Mouse (Mus musculus) liver, postnatal 0 days (tissue): ENCODE measurements at regions not wholly inside any gene's neighbourhood (a gene's known extent, or its start where the extent isn't known, plus 50 kb on each side); places are given as distances from the start of the nearest gene placed in this dataset.

Source experiments
- ATAC-seq: fragments of 200-750 bp; cut with Nextera tagmentation; 2 replicates; pipeline ENCODE4 v1.8.0; 2017; ENCODE audit warnings: mild to moderate bottlenecking, moderate library complexity
- DNase-seq: peaks from one replicate; pipeline ENCODE4 v3.0.0-alpha.2; 2016
- H3K27ac ChIP-seq: fragments of 300-500 bp; sonication (generic); 2 replicates; pipeline ENCODE4 v1.5.1; 2014; ENCODE audit warnings: antibody characterized with exemption, moderate library complexity, mild to moderate bottlenecking, low read depth
- H3K27me3 ChIP-seq: fragments of 300-500 bp; sonication (generic); 2 replicates; pipeline ENCODE4 v1.6.1; 2014; ENCODE audit warnings: low read length, control low read depth, mixed read lengths; ENCODE audit not compliant: insufficient read depth
- H3K36me3 ChIP-seq: fragments of 300-500 bp; sonication (generic); replicated peaks from 2 replicates; pipeline ENCODE4 v1.6.1; 2014; ENCODE audit warnings: mild to moderate bottlenecking, control low read depth, low read length, moderate library complexity, mixed read lengths; ENCODE audit not compliant: insufficient read depth
- H3K4me1 ChIP-seq: fragments of 300-500 bp; sonication (generic); 2 replicates; pipeline ENCODE4 v1.6.1; 2014; ENCODE audit warnings: antibody characterized with exemption, mild to moderate bottlenecking, control low read depth; ENCODE audit not compliant: insufficient read depth
- H3K4me2 ChIP-seq: fragments of 300-500 bp; sonication (generic); 2 replicates; pipeline ENCODE4 v1.6.1; 2014; ENCODE audit warnings: low read depth, mild to moderate bottlenecking, low read length, moderate library complexity, mixed read lengths
- H3K4me3 ChIP-seq: fragments of 300-500 bp; sonication (generic); 2 replicates; pipeline ENCODE4 v1.5.1; 2014; ENCODE audit warnings: low read depth, low read length
- H3K9ac ChIP-seq: fragments of 300-500 bp; sonication (generic); replicated peaks from 2 replicates; pipeline ENCODE4 v1.6.1; 2014; ENCODE audit warnings: mild to moderate bottlenecking, moderate library complexity
- H3K9me3 ChIP-seq: fragments of 300-500 bp; sonication (generic); 2 replicates; pipeline ENCODE4 v1.6.1; 2016; ENCODE audit warnings: mild to moderate bottlenecking, control low read depth, low read length, mixed read lengths
- CTCF ChIP-seq: sonication (generic); IDR thresholded peaks from 2 replicates; pipeline ENCODE4 v1.5.1; 2016; ENCODE audit warnings: antibody characterized with exemption, low read depth
- EP300 ChIP-seq: IDR thresholded peaks from 2 replicates; pipeline ENCODE4 v1.6.1; 2016; ENCODE audit warnings: antibody characterized with exemption, low read depth, mild to moderate bottlenecking
- WGBS: fragments of 180-500 bp; shearing (Covaris S2); extraction: QIAGEN DNeasy Blood & Tissue Kit; methylation state at CpG from one replicate; pipeline ENCODE4 v1.1.7; 2014; ENCODE audit not compliant: insufficient replicate concordance; 5-methylcytosine and 5-hydroxymethylcytosine counted together

GRCm38 (mm10) chr12:105911556-105911955, 98.5 kb upstream of the Vrk1 start:
- no peak for DNase-seq
- Histone ChIP-seq H3K4me3 (no peak overlapping the region), H3K27ac (no peak overlapping the region), H3K36me3 (no peaks in the 10 kb centered on the region), H3K4me2 (no peak overlapping the region), H3K9ac (no peak overlapping the region), H3K4me1 (no peaks in the 10 kb centered on the region), H3K9me3 (no peaks in the 10 kb centered on the region), H3K27me3 (no peaks in the 10 kb centered on the region)
- ATAC-seq = no peak
- WGBS = 40% methylated on average over 9 of the region's 9 CpGs
- no peak for TF ChIP-seq EP300
- TF ChIP-seq CTCF = no peak

DNA sequence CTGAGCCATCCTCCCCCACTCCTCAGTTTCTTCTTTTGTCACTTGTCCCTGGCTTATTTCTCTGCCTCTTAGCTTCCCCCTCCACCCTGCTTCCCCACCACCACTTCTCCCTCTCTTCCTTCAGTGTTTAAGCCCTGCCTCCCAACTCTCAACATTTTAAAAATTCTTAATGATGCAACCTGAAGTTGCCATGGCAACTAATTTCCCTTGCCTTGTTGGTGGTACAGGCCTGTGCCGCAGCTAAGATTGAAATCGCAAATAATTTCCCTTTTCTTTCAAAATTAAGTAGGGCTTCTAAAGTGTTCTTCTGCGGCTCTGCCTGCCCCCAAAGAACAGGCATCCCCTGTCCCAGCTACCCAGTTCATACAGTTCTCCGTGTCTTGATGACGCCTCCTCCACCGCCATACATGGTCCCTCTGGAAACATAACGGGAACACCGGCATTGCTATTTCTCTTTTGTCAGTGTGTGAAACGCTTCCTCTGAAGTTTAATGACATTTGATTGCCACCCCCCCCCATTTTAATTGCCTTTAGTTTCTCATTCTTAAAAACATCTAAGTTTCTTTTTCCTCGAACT, 92.6 kb upstream of the Vrk1 start:
- Histone ChIP-seq H3K27me3 (no peaks in the 10 kb centered on the region), H3K4me2 (no peak overlapping the region), H3K9ac (no peak overlapping the region), H3K4me3 (no peak overlapping the region), H3K36me3 (no peaks in the 10 kb centered on the region), H3K9me3 (no peaks in the 10 kb centered on the region), H3K4me1 (no peaks in the 10 kb centered on the region), H3K27ac (no peak overlapping the region)
- no peak for DNase-seq
- WGBS = 84% methylated on average over 10 of the region's 10 CpGs
- TF ChIP-seq EP300 (no peak), CTCF (no peak)
- ATAC-seq = no peak

DNA sequence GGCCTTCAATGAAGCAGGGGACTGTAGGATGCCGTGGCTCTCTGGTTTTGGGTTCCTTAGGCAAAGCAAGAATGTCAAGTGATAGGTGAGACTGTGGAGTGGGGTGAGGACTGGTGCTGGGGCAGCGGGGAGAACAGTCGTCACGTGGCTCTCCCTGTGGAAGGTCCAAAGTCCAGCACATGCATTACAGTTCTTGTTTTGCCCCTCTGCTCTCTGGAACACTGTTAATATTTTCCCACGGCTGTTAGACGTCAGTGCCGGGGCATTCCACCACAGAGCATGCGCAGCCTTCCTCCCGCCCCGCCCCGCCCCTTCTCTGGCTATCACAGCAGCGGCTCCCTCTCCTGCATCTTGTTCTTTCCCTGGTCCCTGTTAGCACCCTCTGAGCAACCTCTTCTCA, 91.3 kb upstream of the Vrk1 start:
- Histone ChIP-seq H3K4me3 (no peak overlapping the region), H3K9me3 (no peaks in the 10 kb centered on the region), H3K4me1 (no peaks in the 10 kb centered on the region), H3K27ac (no peak overlapping the region), H3K27me3 (no peaks in the 10 kb centered on the region), H3K4me2 (no peak overlapping the region), H3K9ac (no peak overlapping the region), H3K36me3 (no peaks in the 10 kb centered on the region)
- DNase-seq = peak; percentile 39
- peak; percentile 84 for ATAC-seq
- TF ChIP-seq CTCF (no peak), EP300 (no peak)
- WGBS = 54% methylated on average over 12 of the region's 12 CpGs

- Histone ChIP-seq H3K4me1 (no peaks in the 10 kb centered on the region), H3K4me2 (no peak overlapping the region), H3K9ac (no peak overlapping the region), H3K36me3 (no peaks in the 10 kb centered on the region), H3K27me3 (no peaks in the 10 kb centered on the region), H3K27ac (no peak overlapping the region), H3K4me3 (no peak overlapping the region), H3K9me3 (no peaks in the 10 kb centered on the region; the same call in 1 of the 2 replicates)
- TF ChIP-seq CTCF (peak; percentile 54), EP300 (no peak)
- ATAC-seq (no peak), DNase-seq (no peak)
- 90% methylated on average over 7 of the region's 7 CpGs for WGBS
Observed at GRCm38 (mm10) chr12:105927210-105927609, 82.8 kb upstream of the Vrk1 start.

DNA sequence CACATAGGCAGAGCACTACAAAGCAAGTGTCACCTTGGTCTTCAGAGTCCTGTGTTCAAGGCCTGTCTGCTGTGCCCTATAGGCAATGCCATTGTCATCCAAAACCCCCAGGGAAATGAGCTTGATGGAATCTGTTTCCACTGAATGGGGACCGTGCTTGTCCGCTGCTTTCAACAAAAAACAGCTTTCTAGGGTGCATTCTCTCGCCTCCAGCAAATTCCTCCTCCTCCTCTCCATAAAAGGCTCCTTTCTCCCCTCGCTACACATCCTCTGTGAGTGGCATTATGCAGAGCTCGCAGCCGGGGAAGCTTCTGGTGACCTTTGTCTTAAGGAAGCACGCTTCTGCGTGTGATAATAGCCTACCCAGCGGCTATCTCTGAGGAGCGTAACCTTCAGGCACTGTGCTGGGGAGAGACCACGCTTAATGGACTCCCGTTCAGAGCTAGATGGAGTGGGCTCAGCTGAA, 80.5 kb upstream of the Vrk1 start:
- 60% methylated on average over 12 of the region's 12 CpGs for WGBS
- H3K27me3 ChIP-seq = no peaks in the 10 kb centered on the region
- TF ChIP-seq CTCF (no peak), EP300 (no peak)
- no peaks in the 10 kb centered on the region for H3K4me1 ChIP-seq
- H3K4me2 ChIP-seq = no peak overlapping the region
- H3K36me3 ChIP-seq = no peaks in the 10 kb centered on the region
- H3K9me3 ChIP-seq = no peaks in the 10 kb centered on the region; the same call in 1 of the 2 replicates
- ATAC-seq (no peak), DNase-seq (no peak)
- H3K9ac ChIP-seq = no peak overlapping the region
- no peak overlapping the region for H3K4me3 ChIP-seq
- no peak overlapping the region for H3K27ac ChIP-seq

GRCm38 (mm10) chr12:105935441-105935880, 74.6 kb upstream of the Vrk1 start:
- WGBS = 8% methylated on average over 17 of the region's 22 CpGs
- TF ChIP-seq EP300 = no peak
- TF ChIP-seq CTCF = no peak
- Histone ChIP-seq H3K27me3 (0 out of 2 replicates have a peak, but pooled peaks cover 7% of the 10 kb centered on the region), H3K9ac (no peak overlapping the region), H3K9me3 (no peaks in the 10 kb centered on the region), H3K4me1 (peaks cover 2% of the 10 kb centered on the region; the same call in 1 of the 2 replicates), H3K36me3 (no peaks in the 10 kb centered on the region), H3K27ac (no peak overlapping the region), H3K4me2 (peak overlapping the region; percentile 60), H3K4me3 (peak overlapping the region; percentile 22)
- ATAC-seq = no peak
- DNase-seq = no peak
